Mouse (Mus musculus): ENCODE measurements around the gene Onecut3. TPM values are rescaled to one million over a fixed set of nuclear protein-coding genes. Genes with fewer than 3 reads are reported as not detected.

The Onecut3 gene
- total RNA-seq (2021) (not detected), polyA plus RNA-seq (2012; rRNA removed) (not detected in 2 replicates)
- long read RNA-seq = 0 reads

DNA sequence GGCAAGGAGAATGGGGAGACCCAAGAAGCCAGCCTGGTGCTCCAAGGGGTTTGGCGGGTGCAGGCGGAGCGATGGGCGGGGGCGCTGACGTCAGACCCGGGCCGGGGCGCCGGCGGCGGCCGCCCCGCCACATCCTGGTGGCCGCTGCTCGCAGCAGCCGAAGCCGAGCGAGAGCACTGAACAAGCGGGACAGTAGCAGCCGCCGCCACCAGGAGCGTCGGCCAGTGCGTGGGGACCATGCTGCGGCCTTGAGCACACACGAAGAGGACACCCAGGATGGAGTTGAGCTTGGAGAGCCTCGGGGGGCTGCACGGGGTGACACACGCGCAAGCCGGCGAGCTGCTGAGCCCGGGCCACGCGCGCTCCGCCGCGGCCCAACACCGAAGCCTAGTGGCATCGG is at the start of gene Onecut3:
Gene Onecut3 (plus strand): TSS at position 104 of the 400 bp plus-strand sequence.
- DNase-seq = peak; percentile 63

DNA sequence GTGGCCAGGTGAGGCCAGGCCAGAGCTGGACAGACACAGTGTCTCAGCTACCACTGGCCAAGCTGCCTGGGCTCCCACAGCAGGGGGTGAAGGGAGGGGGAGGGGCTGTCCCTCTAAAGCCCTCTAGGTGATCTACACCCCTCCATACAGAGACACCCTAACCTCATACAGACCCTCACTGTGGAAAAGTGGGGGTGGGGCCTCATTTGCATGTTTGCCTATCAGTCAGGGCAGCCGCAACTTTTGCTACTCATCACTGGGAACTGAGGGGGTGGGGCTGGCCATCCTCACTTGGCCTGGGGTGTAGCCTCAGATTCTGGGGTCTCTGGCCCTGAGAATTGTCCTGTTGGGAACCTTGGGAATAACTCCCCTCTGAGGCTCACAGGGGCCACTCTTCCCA is 49.6 kb upstream of the Onecut3 start:
- peak; percentile 28 for DNase-seq

DNA sequence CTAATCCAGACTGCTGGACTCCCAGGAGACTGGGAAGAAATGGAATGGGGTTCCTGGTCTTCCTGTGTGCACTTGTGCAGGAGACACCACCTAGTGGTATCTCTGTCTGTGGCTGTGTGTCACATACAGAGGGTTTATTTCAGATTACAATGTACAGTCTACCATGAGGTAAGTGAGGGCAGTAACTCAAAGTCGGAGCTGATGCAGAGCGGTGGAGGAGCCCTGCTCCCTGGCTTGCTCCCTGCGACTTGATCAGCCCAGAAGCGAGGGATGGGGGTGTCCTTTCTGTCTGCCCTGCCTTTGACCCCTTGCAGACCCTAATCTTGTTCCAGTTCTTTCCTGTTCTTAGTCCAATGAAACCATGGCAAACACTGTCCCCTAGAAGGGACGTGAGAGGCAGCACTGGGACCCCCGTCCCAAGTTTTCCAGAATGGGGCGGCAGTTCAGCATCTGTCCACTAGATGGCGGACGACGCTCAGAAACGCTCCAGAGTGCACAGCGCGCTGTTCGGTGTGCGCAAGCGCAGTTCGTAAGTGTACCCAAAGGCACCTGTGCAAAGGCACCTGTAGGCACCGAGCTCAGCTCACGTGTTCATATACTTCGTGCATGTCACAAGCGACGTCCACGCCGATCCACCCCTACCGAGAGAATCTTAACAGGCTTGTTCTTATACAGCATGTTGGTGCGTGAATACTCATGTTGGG is 48.6 kb upstream of the Onecut3 start:
- peak; percentile 64 for DNase-seq

DNA sequence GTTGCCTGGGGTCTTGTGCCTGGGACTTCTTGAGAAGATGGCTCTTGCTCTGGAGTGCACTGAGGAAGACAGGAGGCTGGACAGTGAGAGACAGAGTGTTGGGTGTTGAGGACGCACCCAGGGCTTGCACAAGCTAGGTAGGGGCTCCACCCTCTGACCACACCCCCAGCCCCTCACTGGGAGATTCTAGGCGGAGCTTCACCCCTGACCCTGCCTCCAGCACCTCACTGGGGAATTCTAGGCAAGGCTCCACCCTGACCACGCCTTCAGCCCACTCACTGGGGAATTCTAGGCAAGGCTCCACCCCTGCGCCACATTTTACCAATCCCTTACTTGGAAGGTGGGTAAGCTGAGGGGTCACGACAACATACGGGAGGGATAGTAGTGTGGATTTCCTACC is 44.0 kb upstream of the Onecut3 start:
- DNase-seq = no peak

DNA sequence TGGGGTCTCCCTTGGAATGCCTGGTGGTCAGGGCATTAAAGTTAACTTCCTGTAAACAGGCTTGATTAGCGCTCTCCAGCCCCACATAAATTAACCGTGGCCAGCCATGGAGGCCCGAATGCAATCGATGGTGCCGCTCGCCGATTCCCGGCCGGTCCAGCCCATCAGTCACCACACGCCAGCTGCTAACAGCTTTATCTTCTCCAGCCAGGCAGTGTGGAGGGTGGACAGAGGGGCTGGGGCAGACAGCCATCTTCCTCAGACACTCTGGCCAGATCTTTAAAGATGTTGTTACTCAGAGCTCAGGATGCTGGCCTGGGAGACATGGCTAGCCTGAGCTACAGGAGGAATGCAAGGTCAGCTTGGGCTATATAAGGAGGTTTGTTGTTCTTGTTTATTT is 41.0 kb upstream of the Onecut3 start:
- no peak for DNase-seq

DNA sequence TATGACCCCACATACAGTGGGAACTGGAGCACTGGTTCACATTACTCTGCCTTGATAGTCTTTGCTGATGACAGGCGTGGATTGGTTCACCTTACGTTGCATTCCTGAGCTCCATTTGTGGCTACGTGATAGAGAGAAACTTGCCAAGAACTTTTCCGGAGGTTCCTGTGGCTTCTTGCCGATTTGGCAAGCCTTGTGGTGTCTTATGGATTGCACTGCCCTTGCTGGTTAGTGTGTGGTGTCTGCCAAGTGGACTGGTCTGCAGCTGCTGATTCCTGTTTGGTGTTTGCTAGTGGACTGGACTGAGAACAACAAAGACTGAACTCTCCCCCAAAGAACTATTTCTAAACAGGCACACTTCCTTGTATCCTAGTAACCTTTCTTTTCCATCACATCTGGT is 39.9 kb upstream of the Onecut3 start:
- DNase-seq = no peak

DNA sequence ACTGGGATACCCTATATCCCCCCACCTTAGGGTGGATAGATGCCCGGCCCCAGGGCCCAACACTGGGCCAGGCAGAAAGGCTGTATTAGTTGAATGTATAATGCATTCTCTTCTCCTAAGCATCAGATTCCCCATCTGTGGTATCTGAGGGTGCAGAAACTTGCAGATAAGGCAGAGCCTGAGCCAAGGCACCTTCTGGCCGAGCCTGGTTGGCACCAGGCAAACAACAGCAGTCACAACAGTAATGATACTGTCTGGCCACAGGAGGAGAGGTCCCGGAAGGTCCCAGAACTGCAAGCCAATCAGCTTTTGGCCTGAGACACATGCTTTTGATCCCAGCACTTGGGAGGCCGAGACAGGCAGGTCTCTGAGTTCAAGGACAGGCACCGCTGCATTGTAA is 38.9 kb upstream of the Onecut3 start:
- DNase-seq = no peak

DNA sequence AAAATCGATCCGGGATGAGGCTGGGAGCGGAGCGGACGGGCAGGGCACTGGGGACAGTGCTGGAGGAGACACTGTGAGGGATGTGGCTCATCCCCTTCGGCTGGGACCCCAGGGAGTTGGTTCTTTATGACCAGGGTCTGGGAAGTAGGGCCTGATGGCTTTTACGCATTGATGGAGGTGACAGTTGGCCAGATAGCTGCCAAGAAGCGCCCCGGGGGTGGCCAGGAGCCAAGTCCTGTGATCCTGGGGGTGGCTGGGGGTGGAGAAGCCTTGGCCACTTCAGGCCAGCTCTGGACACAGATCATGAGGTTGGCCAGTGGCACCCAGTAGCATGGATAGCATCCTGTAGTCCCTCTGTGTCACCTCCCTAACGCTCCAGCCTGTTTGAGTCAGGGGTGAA is 35.4 kb upstream of the Onecut3 start:
- DNase-seq = no peak

DNA sequence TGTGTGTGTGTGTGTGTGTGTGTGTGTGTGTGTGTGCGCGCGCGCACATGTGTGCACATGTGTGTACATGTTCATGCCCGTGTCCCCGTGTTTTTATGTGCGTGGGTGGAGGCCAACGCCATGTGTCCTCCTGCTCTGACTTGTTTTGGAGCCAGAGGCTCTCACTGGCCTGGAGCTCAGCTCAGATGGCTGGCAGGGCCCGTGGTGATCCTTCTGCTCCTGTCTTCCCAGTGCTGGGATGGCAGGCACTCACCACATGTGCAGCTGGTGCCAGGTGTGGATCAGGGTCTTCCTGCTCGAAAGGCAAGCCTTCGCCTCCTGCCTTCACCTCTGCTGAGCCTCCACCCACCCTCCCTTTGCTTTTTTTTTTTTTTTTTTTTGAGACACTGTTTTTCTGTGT is 35.0 kb upstream of the Onecut3 start:
- no peak for DNase-seq

DNA sequence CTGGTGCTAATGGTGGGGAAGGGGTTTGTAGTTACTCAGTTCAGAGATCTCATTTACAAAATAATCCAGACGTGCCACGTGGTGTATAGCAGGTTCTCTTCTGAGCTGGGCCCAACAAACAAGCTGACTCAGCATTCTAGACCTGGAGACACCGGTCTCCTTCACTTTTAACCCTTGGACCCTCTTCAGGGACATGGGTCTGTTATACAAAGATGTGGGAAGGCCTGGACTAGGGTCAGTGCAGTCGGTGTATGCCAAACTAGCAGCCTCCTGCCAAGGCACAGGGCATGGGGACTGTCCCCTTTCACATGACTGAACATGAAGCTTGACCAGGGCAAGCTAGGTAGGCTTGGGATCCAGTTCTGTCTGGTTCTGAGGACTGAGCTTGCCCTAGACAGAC is 34.3 kb upstream of the Onecut3 start:
- DNase-seq = no peak

DNA sequence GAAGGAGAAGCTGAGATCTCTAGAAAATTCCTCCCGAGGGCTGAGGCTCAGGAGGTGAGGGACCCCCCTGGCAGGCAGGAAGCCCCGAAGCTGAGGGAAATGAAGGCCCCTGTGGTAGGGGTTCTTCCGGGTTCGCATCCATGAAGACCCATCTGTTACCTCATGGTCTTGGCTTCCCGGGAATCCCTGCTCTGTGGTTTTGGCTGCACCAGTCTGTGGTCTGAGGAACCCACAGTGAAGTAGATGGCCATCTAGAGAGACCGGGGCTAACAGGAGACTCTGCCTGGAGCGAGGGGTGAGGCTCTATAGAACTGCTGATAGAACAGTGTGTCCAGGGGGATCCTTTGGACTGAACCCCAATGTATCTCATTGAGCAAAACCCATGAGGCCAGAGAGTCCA is 33.3 kb upstream of the Onecut3 start:
- no peak for DNase-seq

DNA sequence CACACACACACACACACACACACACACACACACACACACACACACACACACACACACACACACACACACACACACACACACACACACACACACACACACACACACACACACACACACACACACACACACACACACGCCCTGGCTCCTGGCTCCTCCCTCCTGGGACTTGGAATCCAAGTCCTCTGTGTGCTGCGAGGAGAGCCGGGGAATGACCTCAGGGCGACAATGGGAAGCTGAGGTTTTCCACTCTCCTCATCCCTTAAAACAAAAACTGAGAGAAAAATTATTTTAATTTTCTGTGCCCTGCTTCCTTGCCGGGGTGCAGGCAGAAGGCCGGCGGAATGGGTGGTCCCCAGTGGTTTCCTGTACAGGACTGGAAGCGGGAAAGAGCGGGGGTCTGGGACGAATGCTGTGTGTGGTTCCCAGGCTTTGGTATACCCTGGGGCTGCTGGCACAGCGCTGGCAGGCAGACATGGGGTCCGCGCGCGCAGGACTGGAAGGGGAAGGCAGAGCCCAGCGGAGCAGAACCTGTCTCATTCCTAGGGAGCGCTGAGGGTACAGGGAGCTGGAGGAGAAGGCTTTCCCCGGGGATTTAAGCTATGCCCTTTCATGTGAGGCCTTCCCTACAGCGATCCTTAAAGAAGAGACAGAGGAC is 30.1 kb upstream of the Onecut3 start:
- no peak for DNase-seq

DNA sequence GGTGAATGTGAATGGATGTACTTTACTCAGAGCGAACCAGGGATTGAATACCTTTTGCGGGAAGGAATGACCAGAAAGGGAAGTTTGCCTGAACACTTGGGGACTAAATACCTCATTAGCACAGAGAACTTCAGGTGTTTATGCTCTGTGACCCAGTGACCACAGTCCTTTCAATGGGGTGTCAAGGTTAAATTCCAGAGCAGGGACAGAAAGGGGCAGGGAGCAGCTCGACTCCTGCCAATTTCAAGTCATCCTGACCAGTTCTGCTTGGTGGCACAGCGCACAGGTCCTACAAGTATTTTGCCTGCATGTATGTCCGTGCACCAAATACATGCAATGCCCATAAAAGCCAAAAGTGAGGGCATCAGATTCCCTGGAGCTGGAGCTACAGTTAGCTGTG is 29.6 kb upstream of the Onecut3 start:
- no peak for DNase-seq

DNA sequence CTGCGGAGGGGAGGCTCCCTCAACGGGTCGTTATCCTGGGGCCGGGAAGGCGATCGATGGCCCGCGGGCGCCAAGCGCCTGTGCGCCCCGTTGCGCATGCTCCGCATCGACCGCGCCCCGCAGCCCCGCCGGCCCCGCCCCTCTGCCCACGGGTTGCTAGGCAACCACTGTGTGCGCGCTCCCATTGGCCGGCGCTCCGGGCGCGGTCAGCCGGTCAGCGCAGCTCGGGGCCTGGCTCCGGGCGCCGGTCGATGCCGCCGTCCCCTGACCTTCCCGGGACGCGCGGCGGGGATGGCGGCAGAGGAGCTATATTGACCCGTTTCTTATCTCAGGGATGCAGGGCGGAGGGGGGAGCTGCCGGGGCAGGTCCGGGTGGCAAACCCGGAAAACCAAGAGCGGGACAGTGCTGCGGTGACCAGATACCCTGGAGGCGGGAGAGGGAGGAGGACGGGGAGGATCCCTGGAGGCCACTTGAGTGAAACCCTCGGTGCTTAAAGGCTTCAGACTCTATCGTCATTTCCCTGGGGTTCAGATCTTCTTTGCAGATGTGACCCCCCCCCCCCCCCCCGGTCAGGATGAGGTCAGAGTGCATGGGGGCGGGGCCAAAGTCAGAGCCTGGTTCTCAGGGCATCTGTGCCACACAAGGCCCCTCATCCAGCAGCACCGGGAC is 19.2 kb upstream of the Onecut3 start:
- DNase-seq = peak; percentile 92

DNA sequence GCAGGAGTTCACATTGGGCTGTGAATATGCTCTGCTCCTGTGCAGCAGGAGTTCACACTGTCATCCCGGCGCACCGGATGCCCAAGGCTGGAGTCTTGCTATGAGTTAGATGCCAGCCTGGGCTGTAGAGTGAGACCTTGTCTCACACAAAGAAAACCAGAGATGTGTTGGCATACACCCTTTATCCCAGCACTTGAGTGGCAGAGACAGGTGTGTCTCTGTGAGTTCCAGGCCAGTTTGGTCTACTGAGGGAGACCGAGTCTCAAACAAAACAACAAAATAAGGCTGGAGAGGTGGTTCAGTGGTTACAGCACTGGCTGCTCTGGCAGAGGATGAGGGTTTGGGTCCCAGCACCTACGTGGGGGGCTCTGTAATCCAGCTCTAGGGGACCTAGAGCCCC is 16.1 kb upstream of the Onecut3 start:
- no peak for DNase-seq

DNA sequence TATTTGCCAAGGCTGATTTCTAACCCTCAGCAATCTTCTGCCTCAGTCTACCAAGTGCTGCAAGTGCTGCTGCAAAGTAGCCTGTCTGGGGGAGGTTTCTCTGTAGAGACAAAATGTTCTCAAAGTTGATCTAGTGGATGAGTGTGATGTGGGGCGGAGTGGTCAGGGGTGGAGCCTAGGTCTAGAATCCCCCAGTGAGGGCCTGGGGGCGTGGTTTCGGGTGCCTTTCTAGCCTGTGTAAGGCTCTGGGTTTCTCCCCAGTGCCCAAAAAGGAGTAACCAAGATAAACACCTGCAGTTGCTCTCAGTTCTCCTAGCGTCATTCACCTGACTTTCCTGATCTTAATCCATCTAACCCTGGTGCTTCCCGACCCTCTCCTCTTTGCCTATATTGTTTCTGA is 13.6 kb upstream of the Onecut3 start:
- no peak for DNase-seq

DNA sequence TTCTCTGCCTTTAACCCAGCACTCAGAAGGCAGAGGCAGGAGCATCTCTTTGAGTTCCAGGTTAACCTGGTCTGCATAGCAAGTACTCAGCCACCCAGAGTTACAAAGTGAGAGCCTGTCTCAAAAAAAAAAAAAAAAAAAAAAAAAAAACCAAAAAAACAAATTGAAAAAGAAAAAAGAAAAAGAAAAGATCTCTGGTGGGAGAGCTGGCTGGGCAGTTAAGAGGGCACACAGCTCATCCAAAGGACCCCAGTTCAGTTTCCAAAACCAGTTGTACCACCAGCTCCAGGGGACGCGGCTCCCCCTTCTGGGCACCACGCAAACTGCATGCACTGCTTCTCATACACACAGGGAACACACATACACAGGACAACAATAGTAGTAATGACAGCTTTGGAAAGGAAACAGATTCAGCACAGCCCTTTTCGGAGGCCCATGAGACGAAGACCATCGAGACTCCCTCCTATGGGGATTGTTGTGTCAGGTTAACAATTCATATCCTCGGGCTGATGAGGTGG is 7.7 kb upstream of the Onecut3 start:
- no peak for DNase-seq

DNA sequence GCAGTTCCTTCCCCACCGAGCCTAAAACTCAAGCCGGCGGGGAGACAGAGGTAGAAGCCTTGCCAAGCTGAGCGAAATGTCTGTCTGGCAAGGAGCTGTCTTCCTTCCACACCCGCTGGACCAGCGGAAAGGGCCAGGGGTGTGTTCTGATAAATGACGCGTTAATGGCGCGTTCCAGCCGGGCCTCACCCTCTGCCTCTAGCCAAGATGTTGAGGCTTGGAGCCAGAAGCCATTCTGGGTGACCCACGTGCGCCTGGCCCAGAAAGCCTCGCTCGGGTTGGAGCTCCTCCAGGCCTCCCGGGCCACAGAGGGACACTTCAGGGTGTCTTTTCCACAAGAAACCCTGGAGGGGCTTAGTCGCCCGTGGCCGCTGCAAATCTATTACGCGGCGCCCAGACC is 4.6 kb upstream of the Onecut3 start:
- DNase-seq = peak; percentile 73

DNA sequence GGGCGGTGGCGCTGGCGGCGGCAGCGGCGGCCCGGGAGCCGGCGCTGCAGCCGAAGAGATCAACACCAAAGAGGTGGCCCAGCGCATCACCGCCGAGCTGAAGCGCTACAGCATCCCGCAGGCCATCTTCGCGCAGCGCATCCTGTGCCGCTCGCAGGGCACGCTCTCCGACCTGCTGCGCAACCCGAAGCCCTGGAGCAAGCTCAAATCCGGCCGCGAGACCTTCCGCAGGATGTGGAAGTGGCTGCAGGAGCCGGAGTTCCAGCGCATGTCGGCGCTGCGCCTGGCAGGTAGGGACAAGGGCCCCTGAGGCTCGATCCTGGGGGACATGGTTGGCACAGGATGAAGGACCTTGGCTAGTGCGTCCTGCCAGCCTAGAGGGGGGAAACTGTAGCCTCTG is 1.3 kb downstream of the Onecut3 start:
- no peak for DNase-seq

DNA sequence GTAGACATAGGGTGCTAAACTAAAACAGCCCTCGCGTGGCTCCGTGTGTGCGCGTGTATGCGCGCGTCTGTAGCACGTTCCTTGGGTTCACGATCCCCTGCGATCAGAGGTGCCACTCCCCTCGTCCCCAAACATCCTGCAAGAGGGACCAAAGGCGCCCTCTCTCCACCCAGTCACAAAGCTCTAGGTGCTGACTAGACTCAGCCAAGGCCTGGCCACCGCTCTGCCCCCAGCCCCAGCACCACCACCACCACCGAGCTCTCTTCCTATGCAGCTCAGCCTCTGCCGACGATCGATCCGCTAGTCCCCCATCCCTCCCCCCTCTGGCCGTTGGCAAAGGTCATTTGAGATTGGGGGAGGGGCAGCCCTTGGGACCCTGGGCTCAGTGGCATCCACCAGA is 1.8 kb downstream of the Onecut3 start:
- DNase-seq = no peak

DNA sequence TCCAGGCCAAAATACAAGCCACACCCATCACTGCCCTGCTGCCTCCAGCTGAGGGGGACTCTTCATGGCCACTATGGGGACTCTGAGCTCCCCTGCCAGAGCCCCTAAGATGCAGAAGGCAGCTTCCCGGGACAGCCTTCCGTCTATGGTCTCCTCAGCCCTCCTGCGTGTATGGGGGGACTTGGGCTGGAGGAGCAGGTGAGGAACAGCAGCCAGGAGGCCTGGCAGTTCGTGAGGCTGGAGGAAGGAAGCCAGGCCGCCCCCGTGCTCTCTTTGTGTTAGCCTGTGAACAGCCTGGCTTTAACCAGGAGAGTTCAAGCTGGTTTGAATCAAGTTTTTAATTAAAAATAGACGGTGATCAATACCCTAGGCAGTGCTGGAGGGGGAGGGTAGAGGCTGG is 7.7 kb downstream of the Onecut3 start:
- DNase-seq = no peak

DNA sequence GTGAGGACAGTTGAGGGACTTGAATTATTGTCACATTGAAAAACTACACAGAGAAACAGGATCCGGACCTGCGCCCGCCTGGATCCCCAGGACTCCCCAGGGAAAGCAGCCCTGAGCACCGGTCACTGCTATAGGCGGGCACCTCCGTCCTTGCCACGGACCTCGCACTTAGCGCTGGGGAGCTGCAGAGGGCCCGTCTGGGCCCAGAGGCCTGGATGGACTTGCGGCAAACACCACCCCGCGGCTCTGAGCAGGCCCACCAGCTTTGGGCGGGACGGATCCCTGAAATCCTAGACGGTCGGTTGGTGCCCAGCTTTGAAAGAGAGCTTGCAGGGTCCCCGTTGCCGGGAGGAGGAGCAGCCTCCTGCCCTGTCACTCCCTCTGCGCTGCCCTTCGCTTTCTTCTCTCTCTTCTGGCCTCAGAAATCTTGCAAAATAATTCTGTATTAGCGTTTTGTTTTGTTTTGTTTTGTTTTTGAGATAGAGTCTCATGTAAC is 8.2 kb downstream of the Onecut3 start:
- no peak for DNase-seq

DNA sequence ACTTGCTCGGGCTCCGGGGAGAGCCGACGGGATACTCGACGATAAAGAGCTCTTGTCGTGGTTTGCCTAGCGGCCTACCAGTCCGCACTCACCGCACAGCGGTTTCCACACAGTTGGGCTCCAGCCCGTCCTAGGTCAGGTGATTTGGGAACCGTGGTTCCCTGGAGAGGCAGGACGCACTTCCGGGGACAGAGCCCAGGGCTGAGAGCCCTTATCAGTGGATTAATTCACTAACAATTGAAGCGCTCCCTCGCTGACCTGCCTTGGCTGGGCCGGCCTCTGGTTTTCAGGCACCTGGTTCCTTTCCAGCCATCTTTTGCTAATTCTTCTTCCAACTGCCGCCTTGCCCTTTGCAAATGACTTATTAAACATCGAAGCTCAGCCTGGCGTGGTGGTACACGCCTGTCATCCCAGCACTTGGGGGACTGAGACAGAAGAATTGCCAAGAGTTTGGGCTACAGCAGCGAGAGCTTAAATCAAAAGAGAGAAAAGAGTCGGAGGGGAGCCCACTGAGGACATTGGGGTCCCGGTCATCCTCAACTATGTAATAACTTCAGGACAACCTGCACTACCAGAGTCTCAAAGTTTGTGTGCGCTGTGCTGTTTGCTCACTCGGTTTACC is 9.1 kb downstream of the Onecut3 start:
- DNase-seq = peak; percentile 36

Measured in adrenal gland, adult 2 months (tissue).